Mouse (Mus musculus): ENCODE results near the gene Gpr176. TPM values are rescaled to one million over a fixed set of nuclear protein-coding genes. Genes with fewer than 3 reads are reported as not detected.

Gpr176 gene
- polyA plus RNA-seq (2012; fragmentation: generic; extraction: Trizol): 4.7 TPM
- long read RNA-seq, experiment 1, partial matches to known transcripts: 0 of 2 reads
- long read RNA-seq, experiment 1, other reads (novel, unspliced or antisense): 0 of 2 reads
- long read RNA-seq, experiment 2, transcript Gpr176-201 (3 exons, 3,899 nt): major isoform, 24 of 31 reads
- long read RNA-seq, experiment 2, partial matches to known transcripts: 1 of 31 reads
- long read RNA-seq, experiment 2, other reads (novel, unspliced or antisense): 6 of 31 reads

DNA sequence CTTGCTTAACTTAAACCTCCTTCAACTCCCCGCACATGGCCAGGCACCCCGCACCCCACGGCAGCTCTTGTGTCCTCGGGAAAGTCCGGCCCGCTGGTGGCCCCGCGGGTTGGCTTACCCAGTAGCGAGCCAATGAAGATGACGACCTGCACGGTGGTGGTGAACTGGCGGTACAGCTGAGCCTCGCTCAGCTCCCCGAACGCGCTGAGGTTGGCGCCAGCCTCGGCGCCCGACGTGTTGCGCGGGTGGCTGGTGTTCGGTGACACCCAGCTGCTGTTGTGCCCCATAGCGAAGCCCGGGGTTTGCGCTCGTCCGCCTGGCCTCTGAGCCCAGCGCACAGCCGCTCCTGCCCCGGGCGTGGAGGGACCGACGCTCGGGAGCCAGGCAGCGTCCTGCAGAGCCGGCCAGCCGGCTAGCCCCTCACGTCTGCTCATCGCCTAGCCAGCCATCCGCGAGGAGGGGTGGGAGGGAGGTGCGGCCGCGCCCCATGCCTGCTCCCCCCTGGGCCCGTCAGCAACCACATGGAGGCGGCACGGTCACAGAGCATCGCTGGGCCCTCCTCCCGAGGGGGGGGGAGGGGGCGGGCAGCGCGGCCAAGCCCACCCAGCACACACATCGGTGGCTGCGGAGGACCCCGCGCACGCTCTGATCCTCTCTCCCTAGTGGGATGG is at the start of gene Gpr176:
TSS of gene Gpr176 (minus strand) at position 519 of the 671 bp plus-strand sequence.
- TF ChIP-seq MYOD1 (IDR thresholded peaks at IDR 0.05; ENCODE audit: control insufficient read depth, insufficient read length, low read depth) (peak; percentile 4), USF1 (IDR thresholded peaks at IDR 0.05; ENCODE audit: low read depth) (no peak)
- peak within 1 kb of the TSS; percentile 2 for H3K4me3 ChIP-seq (ENCODE audit: insufficient read depth, poor library complexity, severe bottlenecking)
- no peaks in the 10 kb centered on the region for H3K79me2 ChIP-seq (ENCODE audit: control insufficient read depth, insufficient read depth)
- H3K79me3 ChIP-seq (ENCODE audit: low read depth): no peaks in the 10 kb centered on the region
- no peaks in the 10 kb centered on the region for H3K27me3 ChIP-seq (ENCODE audit: control insufficient read depth, insufficient read depth, insufficient read length)
- peak within 1 kb of the TSS; percentile 18 for H3ac ChIP-seq (ENCODE audit: control insufficient read depth, insufficient read length, low read depth)
- no peaks in the 10 kb centered on the region for H3K36me3 ChIP-seq (ENCODE audit: control insufficient read depth, insufficient read depth)

DNA sequence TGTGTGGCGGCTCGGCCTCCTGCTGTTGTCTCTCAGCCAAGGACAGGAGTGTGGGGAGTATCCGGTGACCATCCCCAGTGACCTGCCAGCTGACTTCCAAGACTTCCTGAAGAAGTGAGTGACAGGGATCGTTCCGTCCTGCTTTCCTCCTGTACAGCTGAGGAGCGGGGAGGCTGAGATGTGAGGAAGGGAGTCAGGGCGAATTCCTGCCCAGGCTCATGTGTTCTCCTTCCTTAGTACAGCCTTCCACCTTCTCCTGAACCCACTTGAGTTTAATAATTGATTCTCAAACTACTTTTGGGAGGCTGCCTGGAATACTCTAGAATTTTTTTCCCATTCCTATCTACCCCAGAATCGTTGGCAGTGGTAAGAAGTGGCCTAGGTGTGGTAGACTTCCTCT is 49.2 kb upstream of the Gpr176 start:
- TF ChIP-seq MYOD1 (IDR thresholded peaks at IDR 0.05; ENCODE audit: control insufficient read depth, insufficient read length, low read depth): no peak
- TF ChIP-seq MYOG (IDR thresholded peaks at IDR 0.05; ENCODE audit: control insufficient read depth, extremely low read depth, insufficient read length): no peak
- TF ChIP-seq CEBPB (IDR thresholded peaks at IDR 0.05; ENCODE audit: low read depth): no peak
- no peak for TF ChIP-seq CTCF (IDR thresholded peaks at IDR 0.05; ENCODE audit: control insufficient read depth, insufficient read depth, insufficient read length)
- TF ChIP-seq MAX (IDR thresholded peaks at IDR 0.05): no peak
- TF ChIP-seq USF1 (IDR thresholded peaks at IDR 0.05; ENCODE audit: low read depth): no peak
- TF ChIP-seq FOSL1 (IDR thresholded peaks at IDR 0.05; ENCODE audit: insufficient read depth, low read length, poor library complexity, severe bottlenecking): no peak

DNA sequence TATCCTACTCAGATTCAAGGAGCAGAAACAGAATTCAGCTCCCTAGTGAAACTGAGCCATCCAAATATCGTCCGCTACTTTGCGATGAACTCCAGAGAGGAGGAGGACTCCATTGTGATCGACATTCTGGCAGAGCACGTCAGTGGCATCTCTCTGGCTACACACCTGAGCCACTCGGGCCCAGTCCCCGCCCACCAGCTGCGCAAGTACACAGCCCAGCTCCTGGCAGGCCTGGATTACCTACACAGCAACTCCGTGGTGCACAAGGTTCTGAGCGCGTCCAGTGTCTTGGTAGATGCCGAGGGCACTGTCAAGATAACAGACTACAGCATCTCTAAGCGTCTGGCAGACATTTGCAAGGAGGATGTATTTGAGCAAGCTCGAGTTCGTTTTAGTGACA is 48.7 kb upstream of the Gpr176 start:
- H3K4me3 ChIP-seq (ENCODE audit: insufficient read depth, poor library complexity, severe bottlenecking): no peak overlapping the region
- no peaks in the 10 kb centered on the region for H3K27me3 ChIP-seq (ENCODE audit: control insufficient read depth, insufficient read depth, insufficient read length)
- H3ac ChIP-seq (ENCODE audit: control insufficient read depth, insufficient read length, low read depth): no peak overlapping the region
- no peaks in the 10 kb centered on the region for H3K79me2 ChIP-seq (ENCODE audit: control insufficient read depth, insufficient read depth)
- no peaks in the 10 kb centered on the region for H3K79me3 ChIP-seq (ENCODE audit: low read depth)
- TF ChIP-seq MYOG (IDR thresholded peaks at IDR 0.05; ENCODE audit: control insufficient read depth, extremely low read depth, insufficient read length) (no peak), CTCF (IDR thresholded peaks at IDR 0.05; ENCODE audit: control insufficient read depth, insufficient read depth, insufficient read length) (no peak), MAX (IDR thresholded peaks at IDR 0.05) (no peak), CEBPB (IDR thresholded peaks at IDR 0.05; ENCODE audit: low read depth) (no peak), FOSL1 (IDR thresholded peaks at IDR 0.05; ENCODE audit: insufficient read depth, low read length, poor library complexity, severe bottlenecking) (no peak), USF1 (IDR thresholded peaks at IDR 0.05; ENCODE audit: low read depth) (no peak), MYOD1 (IDR thresholded peaks at IDR 0.05; ENCODE audit: control insufficient read depth, insufficient read length, low read depth) (no peak)
- H3K36me3 ChIP-seq (ENCODE audit: control insufficient read depth, insufficient read depth): peaks cover 33% of the 10 kb centered on the region

More for the DNA sequence above, 49.2 kb upstream of the Gpr176 start:
- Histone ChIP-seq H3K79me2 (ENCODE audit: control insufficient read depth, insufficient read depth) (no peaks in the 10 kb centered on the region), H3K27me3 (ENCODE audit: control insufficient read depth, insufficient read depth, insufficient read length) (no peaks in the 10 kb centered on the region), H3K4me3 (ENCODE audit: insufficient read depth, poor library complexity, severe bottlenecking) (no peak overlapping the region), H3K36me3 (ENCODE audit: control insufficient read depth, insufficient read depth) (peaks cover 32% of the 10 kb centered on the region), H3ac (ENCODE audit: control insufficient read depth, insufficient read length, low read depth) (no peak overlapping the region), H3K79me3 (ENCODE audit: low read depth) (no peaks in the 10 kb centered on the region)

DNA sequence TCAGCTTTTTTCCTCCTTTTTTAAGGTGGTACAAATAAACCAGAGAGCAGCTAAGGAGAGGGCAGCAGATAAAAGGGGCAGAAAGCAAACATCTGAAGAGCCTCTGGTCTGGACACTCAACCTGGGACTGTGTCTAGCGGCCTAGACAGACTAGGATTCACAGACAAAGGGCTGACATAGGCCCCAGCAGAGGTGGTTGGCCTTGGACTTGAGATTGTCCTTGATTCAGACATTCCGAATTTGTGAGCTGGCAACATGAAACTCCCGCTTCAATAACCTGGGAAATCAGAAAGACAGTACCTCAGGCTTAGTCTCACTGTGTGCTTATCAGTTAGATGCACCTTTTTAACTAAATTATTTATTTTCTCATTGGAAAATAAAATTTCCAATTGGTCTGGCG is 44.9 kb upstream of the Gpr176 start:
- no peaks in the 10 kb centered on the region for H3K79me3 ChIP-seq (ENCODE audit: low read depth)
- no peaks in the 10 kb centered on the region for H3K79me2 ChIP-seq (ENCODE audit: control insufficient read depth, insufficient read depth)
- TF ChIP-seq CTCF (IDR thresholded peaks at IDR 0.05; ENCODE audit: control insufficient read depth, insufficient read depth, insufficient read length) (no peak), USF1 (IDR thresholded peaks at IDR 0.05; ENCODE audit: low read depth) (no peak), MAX (IDR thresholded peaks at IDR 0.05) (no peak), MYOG (IDR thresholded peaks at IDR 0.05; ENCODE audit: control insufficient read depth, extremely low read depth, insufficient read length) (no peak), CEBPB (IDR thresholded peaks at IDR 0.05; ENCODE audit: low read depth) (no peak), FOSL1 (IDR thresholded peaks at IDR 0.05; ENCODE audit: insufficient read depth, low read length, poor library complexity, severe bottlenecking) (no peak), MYOD1 (IDR thresholded peaks at IDR 0.05; ENCODE audit: control insufficient read depth, insufficient read length, low read depth) (no peak)
- no peaks in the 10 kb centered on the region for H3K27me3 ChIP-seq (ENCODE audit: control insufficient read depth, insufficient read depth, insufficient read length)
- no peak overlapping the region for H3K4me3 ChIP-seq (ENCODE audit: insufficient read depth, poor library complexity, severe bottlenecking)
- peaks cover 45% of the 10 kb centered on the region for H3K36me3 ChIP-seq (ENCODE audit: control insufficient read depth, insufficient read depth)
- H3ac ChIP-seq (ENCODE audit: control insufficient read depth, insufficient read length, low read depth): no peak overlapping the region

DNA sequence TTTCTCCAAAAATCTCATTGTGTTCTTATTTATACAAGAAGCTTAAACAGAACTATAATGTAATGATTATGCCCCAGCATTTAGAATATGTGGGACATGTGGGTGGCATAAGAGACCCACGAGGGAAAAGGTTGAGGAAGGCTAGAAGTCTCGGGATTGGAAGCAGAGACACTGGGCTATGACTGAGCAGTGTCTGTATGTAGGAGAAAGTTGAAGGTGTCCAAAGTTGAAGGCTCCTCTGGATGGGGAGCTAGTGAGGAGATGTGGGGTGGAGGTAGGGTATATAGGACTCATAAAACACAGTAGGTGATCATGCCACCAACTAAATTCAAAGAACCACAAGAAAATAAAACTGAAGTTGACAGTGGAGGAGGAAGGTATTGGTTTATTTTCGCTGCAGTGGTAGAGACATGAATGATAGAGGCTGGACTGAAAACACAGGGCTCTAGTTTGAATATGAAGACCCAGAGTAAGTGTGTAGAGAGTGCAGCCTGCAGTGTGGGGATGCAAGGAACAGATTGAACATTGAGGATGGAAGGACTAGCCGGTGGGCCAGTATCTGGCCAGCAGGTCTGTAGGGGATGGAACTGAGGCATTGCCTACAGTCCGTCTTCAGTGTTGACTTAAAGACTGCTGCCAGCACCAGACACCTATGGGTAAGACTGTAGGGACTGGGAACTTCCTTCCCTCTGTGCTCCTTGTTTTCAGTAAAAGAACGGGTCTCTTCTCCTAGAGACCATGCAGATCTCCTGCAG is 42.6 kb upstream of the Gpr176 start:
- H3K79me2 ChIP-seq (ENCODE audit: control insufficient read depth, insufficient read depth): no peaks in the 10 kb centered on the region
- H3ac ChIP-seq (ENCODE audit: control insufficient read depth, insufficient read length, low read depth): no peak overlapping the region
- H3K27me3 ChIP-seq (ENCODE audit: control insufficient read depth, insufficient read depth, insufficient read length): no peaks in the 10 kb centered on the region
- H3K4me3 ChIP-seq (ENCODE audit: insufficient read depth, poor library complexity, severe bottlenecking): no peak overlapping the region
- no peaks in the 10 kb centered on the region for H3K79me3 ChIP-seq (ENCODE audit: low read depth)
- no peak for TF ChIP-seq MYOD1 (IDR thresholded peaks at IDR 0.05; ENCODE audit: control insufficient read depth, insufficient read length, low read depth)
- no peak for TF ChIP-seq MAX (IDR thresholded peaks at IDR 0.05)
- no peak for TF ChIP-seq FOSL1 (IDR thresholded peaks at IDR 0.05; ENCODE audit: insufficient read depth, low read length, poor library complexity, severe bottlenecking)
- no peak for TF ChIP-seq MYOG (IDR thresholded peaks at IDR 0.05; ENCODE audit: control insufficient read depth, extremely low read depth, insufficient read length)
- TF ChIP-seq CTCF (IDR thresholded peaks at IDR 0.05; ENCODE audit: control insufficient read depth, insufficient read depth, insufficient read length): no peak
- TF ChIP-seq USF1 (IDR thresholded peaks at IDR 0.05; ENCODE audit: low read depth): no peak
- no peak for TF ChIP-seq CEBPB (IDR thresholded peaks at IDR 0.05; ENCODE audit: low read depth)
- peaks cover 55% of the 10 kb centered on the region for H3K36me3 ChIP-seq (ENCODE audit: control insufficient read depth, insufficient read depth)

Data from C2C12 (cell line).